Mouse (Mus musculus) heart, embryonic 12.5 days (tissue): Measurements from ENCODE around the gene Fscn2. TPM values are rescaled to one million over a fixed set of nuclear protein-coding genes. Genes with fewer than 3 reads are reported as not detected.
"Not testable (repeated sequence)": the region's sequence is repeated elsewhere in the genome, so short reads cannot be mapped to it uniquely, and the experiment has no call there.

Experiments
- ATAC-seq: fragments of 200-750 bp; cut with Nextera tagmentation; 2 replicates; pipeline ENCODE4 v1.8.0; 2017; ENCODE audit warnings: moderate TSS enrichment, moderate library complexity; ENCODE audit not compliant: insufficient number of reproducible peaks, low FRiP score
- H3K27ac ChIP-seq: fragments of 300-500 bp; sonication (generic); 2 replicates; pipeline ENCODE4 v1.5.1; 2016; ENCODE audit warnings: mild to moderate bottlenecking, moderate library complexity; ENCODE audit not compliant: poor library complexity, severe bottlenecking
- H3K27me3 ChIP-seq: fragments of 300-500 bp; sonication (generic); replicated peaks from 2 replicates; pipeline ENCODE4 v1.6.1; 2016; ENCODE audit warnings: mild to moderate bottlenecking, moderate library complexity
- H3K36me3 ChIP-seq: fragments of 300-500 bp; sonication (generic); 2 replicates; pipeline ENCODE4 v1.6.1; 2016; ENCODE audit warnings: mild to moderate bottlenecking, moderate library complexity
- H3K4me1 ChIP-seq: fragments of 300-500 bp; sonication (generic); replicated peaks from 2 replicates; pipeline ENCODE4 v1.6.1; 2016; ENCODE audit warnings: mild to moderate bottlenecking
- H3K4me2 ChIP-seq: fragments of 300-500 bp; sonication (generic); 2 replicates; pipeline ENCODE4 v1.6.1; 2016; ENCODE audit warnings: mild to moderate bottlenecking, moderate library complexity
- H3K4me3 ChIP-seq: fragments of 300-500 bp; sonication (generic); 2 replicates; pipeline ENCODE4 v1.5.1; 2016; ENCODE audit warnings: mild to moderate bottlenecking
- H3K9ac ChIP-seq: fragments of 300-500 bp; sonication (generic); 2 replicates; pipeline ENCODE4 v1.6.1; 2016; ENCODE audit warnings: mild to moderate bottlenecking, moderate library complexity
- H3K9me3 ChIP-seq: fragments of 300-500 bp; sonication (generic); replicated peaks from 2 replicates; pipeline ENCODE4 v1.6.1; 2016; ENCODE audit warnings: mild to moderate bottlenecking, moderate library complexity
- WGBS: fragments of 180-500 bp; shearing (Covaris S2); methylation state at CpG from one replicate; pipeline ENCODE4 v1.1.7; 2016; 5-methylcytosine and 5-hydroxymethylcytosine counted together
- polyA plus RNA-seq: library from polyadenylated mRNA; unstranded; fragments of >200 nt; fragmentation: Nextera tagmentation; extraction: Ambion mirVana; gene quantifications from 2 replicates; pipeline ENCODE4 v1.2.1, GENCODE M21; 2016

The Fscn2 gene
- polyA plus RNA-seq, 1 experiment from 2014 or later = 0.63 TPM

- WGBS = 38% methylated on average over 11 of the region's 13 CpGs
- Histone ChIP-seq H3K27ac (peak overlapping the region; percentile 71), H3K4me1 (peaks cover 13% of the 10 kb centered on the region), H3K4me3 (peak overlapping the region; percentile 67), H3K36me3 (peaks cover 16% of the 10 kb centered on the region), H3K4me2 (peak overlapping the region; percentile 77), H3K9ac (peak overlapping the region; percentile 92)
- not testable (repeated sequence) for H3K9me3 ChIP-seq, ATAC-seq, H3K27me3 ChIP-seq
Observed at GRCm38 (mm10) chr11:120346383-120347034, 14.8 kb upstream of the Fscn2 start.

DNA sequence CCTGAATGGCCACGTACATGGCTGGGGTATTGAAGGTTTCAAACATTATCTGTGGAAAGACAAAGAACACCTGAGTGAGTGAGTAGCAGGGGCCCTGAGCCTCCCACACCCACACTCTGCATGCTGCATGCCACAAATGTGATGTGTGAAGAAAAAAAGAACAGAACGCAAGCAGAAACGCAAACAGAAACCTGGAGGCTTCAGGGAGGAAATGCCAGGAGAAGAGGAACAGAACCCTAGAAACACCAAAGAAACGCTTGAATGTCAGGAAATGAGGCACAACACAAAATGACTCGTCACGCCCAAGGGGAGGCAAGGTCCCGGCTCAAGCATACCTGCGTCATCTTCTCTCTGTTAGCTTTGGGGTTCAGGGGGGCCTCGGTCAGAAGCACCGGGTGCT, 14.0 kb upstream of the Fscn2 start:
- 3% methylated on average over 10 of the region's 10 CpGs for WGBS
- no peak for ATAC-seq
- Histone ChIP-seq H3K9ac (peak overlapping the region; percentile 100), H3K36me3 (peaks cover 16% of the 10 kb centered on the region), H3K27ac (peak overlapping the region; percentile 99), H3K4me3 (peak overlapping the region; percentile 95), H3K4me2 (peak overlapping the region; percentile 66), H3K4me1 (peaks cover 20% of the 10 kb centered on the region), H3K9me3 (no peaks in the 10 kb centered on the region), H3K27me3 (no peaks in the 10 kb centered on the region)

DNA sequence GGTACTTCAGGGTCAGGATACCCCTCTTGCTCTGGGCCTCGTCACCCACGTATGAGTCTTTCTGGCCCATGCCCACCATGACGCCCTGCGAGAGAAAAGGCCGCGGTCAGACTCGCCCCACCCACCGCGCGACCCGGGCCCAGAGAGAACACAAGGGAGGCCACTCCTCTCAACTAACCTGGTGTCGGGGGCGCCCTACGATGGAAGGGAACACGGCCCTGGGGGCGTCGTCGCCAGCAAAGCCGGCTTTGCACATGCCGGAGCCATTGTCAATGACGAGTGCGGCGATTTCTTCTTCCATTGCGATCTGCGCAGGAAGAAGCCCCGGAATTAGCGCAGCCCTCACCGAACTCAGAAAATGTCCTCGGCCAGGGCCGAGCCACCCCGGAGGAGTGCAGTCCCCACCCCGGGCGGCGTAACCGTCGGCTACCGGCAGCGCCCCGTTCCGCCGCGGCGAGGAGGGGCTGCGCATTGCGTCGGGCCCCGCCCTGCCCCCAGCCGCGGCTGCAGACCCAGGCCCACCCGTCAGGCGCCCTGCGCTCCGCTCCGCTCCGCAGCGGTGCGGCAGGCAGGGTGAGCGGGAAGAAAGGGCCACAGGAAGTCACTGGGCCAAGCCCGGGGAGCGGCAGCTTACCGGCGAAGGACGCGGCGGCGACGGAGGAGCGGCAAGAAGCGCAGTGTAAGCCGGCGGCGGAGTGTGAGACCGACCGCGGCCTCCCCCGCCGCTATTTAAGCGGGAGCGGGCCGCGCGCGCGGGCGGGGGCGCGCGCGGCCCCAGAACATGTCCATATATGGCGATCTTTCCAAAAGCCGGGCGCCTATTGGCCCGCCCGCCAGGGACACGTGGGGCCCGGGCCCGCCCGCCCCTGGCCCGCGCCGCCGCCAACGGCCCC, 13.3 kb upstream of the Fscn2 start, which contains the start of gene Actg1:
Gene Actg1 (minus strand): TSS at position 752 of the 893 bp plus-strand sequence.
- Histone ChIP-seq H3K27me3 (no peaks in the 10 kb centered on the region), H3K4me1 (peaks cover 28% of the 10 kb centered on the region), H3K9me3 (no peaks in the 10 kb centered on the region), H3K36me3 (peaks cover 16% of the 10 kb centered on the region), H3K4me2 (peak within 1 kb of the TSS; percentile 76), H3K4me3 (peak within 1 kb of the TSS; percentile 95), H3K27ac (peak within 1 kb of the TSS; percentile 99), H3K9ac (peak within 1 kb of the TSS; percentile 100)
- WGBS = 2% methylated on average over 89 of the region's 103 CpGs
- ATAC-seq = peak; percentile 83

DNA sequence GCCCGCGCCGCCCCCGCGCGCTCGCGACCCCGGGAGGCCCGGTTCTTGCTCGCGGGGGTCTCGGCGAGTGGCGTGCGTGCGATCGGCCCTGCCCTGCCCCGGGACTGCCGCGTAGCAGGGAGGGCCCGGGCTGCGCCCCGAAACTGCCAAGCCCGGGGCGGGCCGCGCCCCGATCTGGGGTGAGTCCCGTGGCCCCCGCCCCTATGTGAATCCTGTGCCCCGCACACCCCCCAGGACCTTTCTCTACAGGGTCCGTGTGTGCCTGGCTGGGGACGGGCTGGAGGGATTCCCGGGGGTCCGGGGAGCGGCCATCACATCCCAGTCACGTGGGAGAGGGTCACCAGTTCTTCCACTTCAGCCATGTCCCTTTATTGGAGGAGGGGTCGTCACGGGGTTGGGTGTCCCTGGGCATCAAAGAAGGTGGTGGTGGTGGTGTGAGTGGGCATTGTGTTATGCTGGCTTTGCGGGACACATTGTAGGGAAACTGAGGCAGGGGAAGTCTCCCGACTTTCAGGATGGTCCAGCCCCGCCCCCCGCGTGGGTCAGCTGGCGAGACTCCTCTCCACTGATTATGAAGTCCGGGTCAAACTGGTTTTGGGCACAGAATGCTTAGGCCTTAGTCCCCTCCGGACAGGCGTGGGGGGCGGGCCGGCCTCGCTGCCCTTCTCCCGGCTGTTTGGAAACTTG, 12.5 kb upstream of the Fscn2 start:
- H3K4me2 ChIP-seq = peak overlapping the region; percentile 76
- peak overlapping the region; percentile 95 for H3K4me3 ChIP-seq
- peaks cover 16% of the 10 kb centered on the region for H3K36me3 ChIP-seq
- 6% methylated on average over 53 of the region's 53 CpGs for WGBS
- H3K27me3 ChIP-seq = no peaks in the 10 kb centered on the region
- H3K4me1 ChIP-seq = peaks cover 35% of the 10 kb centered on the region
- no peaks in the 10 kb centered on the region for H3K9me3 ChIP-seq
- peak overlapping the region; percentile 98 for H3K9ac ChIP-seq
- ATAC-seq = peak; percentile 12
- H3K27ac ChIP-seq = peak overlapping the region; percentile 99

GRCm38 (mm10) chr11:120349371-120349985, 11.9 kb upstream of the Fscn2 start:
- peak overlapping the region; percentile 98 for H3K9ac ChIP-seq
- H3K4me3 ChIP-seq = peak overlapping the region; percentile 95
- peaks cover 16% of the 10 kb centered on the region for H3K36me3 ChIP-seq
- no peak for ATAC-seq
- peak overlapping the region; percentile 76 for H3K4me2 ChIP-seq
- WGBS = 4% methylated on average over 16 of the region's 16 CpGs
- no peaks in the 10 kb centered on the region for H3K27me3 ChIP-seq
- peaks cover 42% of the 10 kb centered on the region for H3K4me1 ChIP-seq
- H3K27ac ChIP-seq = peak overlapping the region; percentile 99
- H3K9me3 ChIP-seq = no peaks in the 10 kb centered on the region

DNA sequence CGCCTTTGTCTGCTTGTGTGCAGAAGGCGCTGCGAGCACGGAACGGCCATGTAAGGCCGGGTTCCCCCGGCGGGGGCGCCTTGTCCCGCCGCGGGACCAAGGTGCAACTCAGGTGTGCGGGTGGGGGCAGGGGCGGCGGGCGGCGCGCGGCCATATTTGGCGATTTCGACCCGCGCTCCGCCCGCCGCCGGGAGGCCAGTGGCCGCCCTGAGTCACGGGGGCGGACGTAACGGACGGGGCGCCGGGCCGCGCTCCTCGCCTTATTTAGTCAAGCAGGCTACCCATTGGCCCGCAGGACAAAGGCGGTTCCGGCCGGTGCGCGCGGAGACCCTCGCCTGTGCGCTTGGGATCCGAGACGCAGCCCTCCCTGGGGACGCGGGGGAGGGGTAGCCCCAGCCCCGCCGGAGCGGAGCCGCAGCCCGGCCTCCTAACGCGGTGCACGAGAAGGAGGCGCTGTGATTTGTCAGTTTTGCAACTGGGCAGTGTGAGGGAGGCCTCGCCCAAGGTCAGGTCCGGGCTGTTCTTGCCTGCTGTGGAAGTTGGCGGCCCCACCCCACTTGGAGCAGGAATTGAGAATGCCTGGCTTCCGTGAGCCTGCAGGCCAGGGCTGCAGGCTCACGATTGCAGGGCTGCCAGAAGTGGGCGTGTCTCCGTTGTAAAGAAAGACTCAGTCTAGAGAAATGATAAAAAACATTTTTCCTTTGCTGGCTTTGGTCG, 11.2 kb upstream of the Fscn2 start:
- H3K4me2 ChIP-seq = peak overlapping the region; percentile 76
- H3K36me3 ChIP-seq = peaks cover 14% of the 10 kb centered on the region
- ATAC-seq = peak; percentile 75
- under 1% methylated on average over 68 of the region's 68 CpGs for WGBS
- no peaks in the 10 kb centered on the region for H3K9me3 ChIP-seq
- H3K27me3 ChIP-seq = no peaks in the 10 kb centered on the region
- H3K4me3 ChIP-seq = peak overlapping the region; percentile 95
- peaks cover 49% of the 10 kb centered on the region for H3K4me1 ChIP-seq
- peak overlapping the region; percentile 99 for H3K27ac ChIP-seq
- H3K9ac ChIP-seq = peak overlapping the region; percentile 98

GRCm38 (mm10) chr11:120350711-120351110, 10.6 kb upstream of the Fscn2 start:
- Histone ChIP-seq H3K27ac (peak overlapping the region; percentile 99), H3K9me3 (no peaks in the 10 kb centered on the region), H3K4me1 (peaks cover 51% of the 10 kb centered on the region), H3K36me3 (peaks cover 10% of the 10 kb centered on the region), H3K27me3 (no peaks in the 10 kb centered on the region), H3K4me3 (peak overlapping the region; percentile 95), H3K4me2 (peak overlapping the region; percentile 76), H3K9ac (peak overlapping the region; percentile 98)
- no peak for ATAC-seq
- WGBS = 14% methylated on average over 11 of the region's 11 CpGs

DNA sequence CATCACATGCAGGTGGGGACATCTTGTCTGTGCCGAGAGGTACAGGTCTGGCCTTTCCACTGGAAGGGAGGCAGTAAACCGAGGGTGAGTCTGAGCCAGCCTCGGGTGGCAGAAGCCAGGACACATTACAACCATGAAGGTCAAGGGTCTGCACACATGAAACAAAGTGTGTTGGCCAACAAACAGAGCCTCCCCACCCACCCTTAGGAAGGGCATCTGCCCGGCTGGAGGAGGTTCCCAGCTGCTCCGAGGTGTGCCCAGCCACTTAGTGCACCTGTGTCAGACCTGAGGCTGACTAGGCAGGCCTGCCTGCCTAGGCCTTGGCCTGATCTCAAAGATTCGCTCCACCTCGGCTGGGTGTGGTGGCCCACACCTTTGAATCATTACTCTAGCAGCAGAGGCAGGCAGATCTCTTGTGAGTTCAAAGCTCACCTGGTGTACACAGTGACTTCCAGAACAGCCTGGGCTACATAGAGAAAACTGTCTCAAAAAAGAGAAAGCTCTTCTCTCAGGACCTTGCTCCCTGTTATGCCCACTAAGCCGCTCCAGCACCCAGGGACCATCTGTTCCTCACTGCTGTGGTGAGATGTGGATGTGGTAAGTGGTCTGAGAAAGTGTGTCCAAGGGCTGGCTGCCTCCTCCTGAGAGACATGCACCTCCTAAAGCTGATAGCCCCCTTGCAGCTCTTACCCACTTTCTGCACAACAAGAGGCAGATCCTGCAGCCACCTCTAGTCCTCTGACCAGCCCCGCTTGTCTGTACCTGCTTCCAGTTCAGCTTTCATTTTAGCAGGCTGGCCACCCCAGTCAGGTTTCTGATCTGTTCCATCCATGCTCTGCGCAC, 9.9 kb upstream of the Fscn2 start:
- peaks cover 7% of the 10 kb centered on the region for H3K36me3 ChIP-seq
- 84% methylated on average over 10 of the region's 10 CpGs for WGBS
- ATAC-seq = no peak

DNA sequence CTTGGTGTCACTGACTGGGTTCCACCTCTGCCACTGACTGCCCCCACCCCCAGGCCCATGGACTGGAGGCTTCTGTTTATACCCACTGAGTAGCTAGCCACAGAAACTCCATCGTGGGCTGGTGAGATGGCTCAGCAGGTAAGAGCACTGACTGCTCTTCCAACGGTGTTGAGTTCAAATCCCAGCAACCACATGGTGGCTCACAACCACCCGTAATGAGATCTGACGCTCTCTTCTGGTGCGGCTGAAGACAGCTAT, 9.3 kb upstream of the Fscn2 start:
- H3K9ac ChIP-seq = peak overlapping the region; percentile 98; the same call in 1 of the 2 replicates
- not testable (repeated sequence) for ATAC-seq, H3K4me2 ChIP-seq, H3K4me3 ChIP-seq, H3K36me3 ChIP-seq, H3K27me3 ChIP-seq, H3K9me3 ChIP-seq
- H3K27ac ChIP-seq = peak overlapping the region; percentile 99
- WGBS = 89% methylated on average over 5 of the region's 5 CpGs
- H3K4me1 ChIP-seq = peaks cover 56% of the 10 kb centered on the region

More for the DNA sequence above, 9.9 kb upstream of the Fscn2 start:
- Histone ChIP-seq H3K9ac (peak overlapping the region; percentile 98), H3K27ac (peak overlapping the region; percentile 99), H3K4me2 (peak overlapping the region; percentile 76), H3K9me3 (no peaks in the 10 kb centered on the region), H3K27me3 (no peaks in the 10 kb centered on the region), H3K4me1 (peaks cover 53% of the 10 kb centered on the region), H3K4me3 (peak overlapping the region; percentile 95; the same call in 1 of the 2 replicates)
